Mouse (Mus musculus): ENCODE measurements at regions not wholly inside any gene's neighbourhood (a gene's known extent, or its start where the extent isn't known, plus 50 kb on each side); places are given as distances from the start of the nearest gene placed in this dataset.

- DNase-seq (ENCODE audit: low spot score in 2 of 2): peak; percentile 15 to 59
Measured at GRCm38 (mm10) chr10:83819266-83819949, 96.7 kb downstream of the 1500009L16Rik start.

GRCm38 (mm10) chr10:83819950-83820275, 97.2 kb downstream of the 1500009L16Rik start:
- DNase-seq (ENCODE audit: low spot score in 2 of 2): no peak

DNA sequence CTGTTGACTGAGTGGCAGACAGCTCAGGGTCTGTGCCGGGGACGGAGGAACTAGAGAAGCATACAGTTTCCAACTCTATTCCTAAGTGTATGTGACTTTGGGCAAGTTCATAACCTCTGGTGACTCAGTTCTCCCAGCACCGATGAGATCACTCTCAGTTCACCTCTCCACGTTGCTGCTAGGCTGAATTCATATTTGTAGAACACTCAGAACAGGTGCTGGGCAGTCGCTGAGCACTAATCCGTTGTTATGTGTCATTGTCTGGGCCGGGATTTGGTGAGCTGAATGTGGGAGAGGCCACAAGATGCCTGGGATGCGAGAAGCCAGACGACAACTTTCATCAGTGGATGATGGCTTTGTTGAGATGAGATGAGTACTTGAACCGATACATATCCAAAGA, 98.4 kb downstream of the 1500009L16Rik start:
- no peak for DNase-seq (ENCODE audit: low spot score in 2 of 2)

GRCm38 (mm10) chr10:83826105-83826504, 103.4 kb downstream of the 1500009L16Rik start:
- DNase-seq (ENCODE audit: low spot score in 2 of 2): no peak

DNA sequence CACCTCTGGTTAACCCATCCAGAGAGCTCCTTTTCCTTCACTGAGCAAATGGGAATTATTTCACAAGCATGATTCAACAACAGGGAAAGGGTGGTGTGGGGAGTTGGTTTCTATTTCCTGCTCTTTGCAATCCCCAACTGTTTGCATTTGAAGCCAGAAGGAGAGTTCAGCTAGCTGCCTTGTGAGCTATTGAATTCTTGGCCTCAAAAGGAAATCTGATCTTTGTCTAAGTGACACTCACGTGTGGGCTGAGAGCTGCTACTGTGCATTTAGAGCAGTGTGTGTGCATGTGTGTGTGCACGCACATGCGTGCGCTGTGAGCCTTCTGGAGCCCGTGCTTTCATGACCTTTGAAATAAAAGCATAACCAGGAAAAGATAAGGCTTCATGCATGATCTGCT, 113.7 kb downstream of the 1500009L16Rik start:
- DNase-seq (ENCODE audit: low spot score in 2 of 2): no peak

DNA sequence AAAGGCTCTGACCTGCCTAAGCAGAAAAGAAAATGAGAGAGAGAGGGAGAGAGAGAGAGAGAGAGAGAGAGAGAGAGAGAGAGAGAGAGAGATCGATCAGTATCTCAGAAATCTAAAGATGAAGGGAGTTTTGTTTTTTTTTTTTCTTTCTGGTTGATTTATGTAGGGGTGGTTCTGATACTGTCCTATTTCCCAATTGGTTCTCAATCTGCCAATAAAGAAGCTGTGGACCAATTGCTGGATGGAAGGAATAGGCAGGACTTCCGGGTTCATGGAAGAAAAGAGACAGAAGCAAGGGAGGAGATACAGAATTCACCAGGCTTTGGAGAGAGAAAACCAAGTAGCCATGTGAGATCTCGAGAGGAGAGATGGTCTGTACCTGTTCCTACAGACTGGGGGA, 117.6 kb downstream of the 1500009L16Rik start:
- no peak for DNase-seq (ENCODE audit: low spot score in 2 of 2)

- DNase-seq (ENCODE audit: low spot score in 2 of 2): no peak
Measured at GRCm38 (mm10) chr10:83850881-83851280, 128.2 kb downstream of the 1500009L16Rik start.

DNA sequence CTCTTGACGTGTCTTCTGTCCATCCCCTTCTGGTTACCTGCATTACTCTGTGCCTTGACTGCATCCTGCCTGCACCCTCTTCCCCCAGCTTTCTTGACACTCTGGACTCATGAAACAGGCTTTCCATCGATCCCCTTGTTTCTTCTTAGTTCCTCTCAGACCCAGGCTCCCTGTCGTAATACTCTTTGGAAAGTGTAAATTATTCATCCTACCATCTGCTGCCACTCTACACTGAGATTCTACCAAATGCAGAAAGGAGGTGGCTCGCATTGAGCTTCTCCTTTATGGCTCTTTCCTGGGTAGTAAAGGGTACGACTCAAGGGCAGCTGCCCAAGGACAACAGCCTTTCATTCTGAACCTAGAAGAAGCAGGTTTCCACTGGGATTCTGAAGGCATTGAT, 129.5 kb downstream of the 1500009L16Rik start:
- no peak for DNase-seq (ENCODE audit: low spot score in 2 of 2)

GRCm38 (mm10) chr10:83852806-83853205, 130.1 kb downstream of the 1500009L16Rik start:
- DNase-seq (ENCODE audit: low spot score in 2 of 2): no peak

- DNase-seq (ENCODE audit: low spot score in 2 of 2): no peak
Measured at GRCm38 (mm10) chr10:83857794-83858442, 135.3 kb downstream of the 1500009L16Rik start.

GRCm38 (mm10) chr10:83858689-83859088, 136.0 kb downstream of the 1500009L16Rik start:
- DNase-seq (ENCODE audit: low spot score in 2 of 2): no peak

GRCm38 (mm10) chr10:83859633-83860032, 137.0 kb downstream of the 1500009L16Rik start:
- no peak for DNase-seq (ENCODE audit: low spot score in 2 of 2)

DNA sequence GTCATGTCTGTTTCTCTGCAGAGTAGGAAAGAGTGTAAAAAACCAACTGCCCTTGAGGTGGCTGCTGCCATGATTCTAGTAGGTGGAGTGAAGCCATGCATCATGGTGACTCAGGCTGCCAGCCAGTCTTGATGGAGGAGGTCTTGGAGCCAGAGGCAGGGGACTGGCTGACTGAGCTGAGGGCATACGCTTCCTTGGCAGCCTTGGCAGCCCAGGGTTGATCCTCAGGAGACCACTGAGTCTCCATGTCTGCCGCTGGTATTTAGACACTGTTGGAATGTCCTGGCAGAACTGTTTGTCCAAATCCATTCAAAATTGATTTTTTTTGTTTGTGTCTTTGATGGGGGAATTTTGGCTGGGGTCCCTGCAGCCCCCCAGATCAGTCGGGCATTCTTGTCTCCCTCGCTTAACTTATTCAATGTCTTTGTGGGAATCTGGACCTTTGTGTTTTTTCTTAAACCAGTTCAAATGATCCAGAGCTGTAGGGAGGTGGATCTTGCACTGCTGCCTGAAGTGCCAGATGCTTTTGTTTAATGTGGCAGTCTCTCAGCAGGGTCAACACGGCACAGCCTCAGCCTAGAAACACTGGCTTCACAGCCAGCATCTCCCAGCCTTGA, 139.0 kb downstream of the 1500009L16Rik start:
- DNase-seq (ENCODE audit: low spot score in 2 of 2): no peak

GRCm38 (mm10) chr10:83864591-83864990, 141.9 kb downstream of the 1500009L16Rik start:
- no peak for DNase-seq (ENCODE audit: low spot score in 2 of 2)

GRCm38 (mm10) chr10:83865929-83866328, 143.3 kb downstream of the 1500009L16Rik start:
- DNase-seq (ENCODE audit: low spot score in 2 of 2): no peak

DNA sequence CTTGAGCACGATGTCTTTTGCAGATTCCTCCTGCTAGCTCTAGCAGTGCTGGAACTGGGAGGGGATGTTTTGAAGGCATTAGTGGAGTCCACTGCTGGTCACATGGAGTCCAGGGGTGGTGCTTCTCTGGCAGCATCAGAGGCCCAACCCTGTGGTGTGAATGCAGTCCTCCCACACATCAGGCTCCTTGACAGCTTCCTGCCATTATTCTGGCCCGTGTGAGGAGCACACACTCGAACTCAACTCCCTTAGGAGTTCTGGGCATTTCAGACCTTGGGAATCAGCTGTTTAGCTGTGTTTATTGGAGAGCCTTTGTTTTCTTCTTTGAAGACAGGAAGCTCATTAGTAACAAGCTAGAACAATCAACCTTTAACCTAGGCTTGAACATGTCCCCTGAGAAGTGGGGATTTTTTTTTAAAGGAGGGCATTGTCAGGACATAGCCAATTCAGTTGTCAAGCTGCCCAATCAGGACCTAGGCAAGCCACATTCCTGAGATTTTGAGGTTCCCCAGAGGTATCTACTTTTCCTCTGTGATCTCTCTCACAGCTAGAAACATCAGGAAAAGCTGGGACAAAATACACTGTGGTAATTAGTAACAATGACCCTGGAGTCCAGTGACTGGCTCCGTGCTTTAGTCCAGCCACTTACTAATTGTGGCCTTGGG, 149.2 kb downstream of the 1500009L16Rik start:
- no peak for DNase-seq (ENCODE audit: low spot score in 2 of 2)

GRCm38 (mm10) chr10:83878745-83879144, 156.1 kb downstream of the 1500009L16Rik start:
- DNase-seq (ENCODE audit: low spot score in 2 of 2): no peak

GRCm38 (mm10) chr10:83882119-83882890, 159.6 kb downstream of the 1500009L16Rik start:
- no peak for DNase-seq (ENCODE audit: low spot score in 2 of 2)

DNA sequence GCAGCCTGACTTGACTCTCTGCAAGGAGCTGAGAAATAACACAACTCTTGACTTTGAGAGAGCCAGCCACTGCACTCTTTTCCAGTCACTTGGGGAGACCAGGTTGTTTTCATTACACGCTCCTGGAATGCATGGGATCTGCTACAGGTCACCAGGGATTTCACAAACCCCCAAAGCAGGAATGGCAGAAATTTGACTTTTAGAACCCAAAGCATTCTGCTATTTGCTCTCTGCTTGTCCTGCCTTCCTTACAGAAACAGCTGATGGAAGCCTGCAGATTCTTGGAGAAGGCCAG, 160.2 kb downstream of the 1500009L16Rik start:
- DNase-seq (ENCODE audit: low spot score in 2 of 2): no peak

DNA sequence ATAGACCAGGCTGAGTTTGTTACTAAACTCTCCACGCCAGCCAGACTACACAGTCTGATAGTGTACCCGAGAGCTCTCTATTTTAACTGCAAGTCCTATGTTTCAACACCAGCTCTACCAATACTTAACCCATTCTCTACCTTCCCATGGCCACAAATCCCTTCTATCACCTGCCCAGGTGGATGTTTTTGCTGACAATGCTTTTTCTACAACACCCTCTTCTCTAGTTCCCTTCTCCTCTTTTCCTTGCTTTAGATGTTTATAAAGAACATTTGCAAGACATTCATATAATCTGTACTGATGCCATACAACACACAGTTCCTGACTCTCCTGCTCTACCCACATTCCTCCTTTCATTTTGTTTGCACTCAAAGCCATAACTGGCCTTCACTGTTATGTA, 161.9 kb downstream of the 1500009L16Rik start:
- no peak for DNase-seq (ENCODE audit: low spot score in 2 of 2)

- no peak for DNase-seq (ENCODE audit: low spot score in 2 of 2)
Measured at GRCm38 (mm10) chr10:83888587-83888986, 165.9 kb downstream of the 1500009L16Rik start.

- no peak for DNase-seq (ENCODE audit: low spot score in 2 of 2)
Measured at GRCm38 (mm10) chr10:83895741-83896150, 173.1 kb downstream of the 1500009L16Rik start.
